Mouse (Mus musculus): ENCODE results near the gene Cacna1a. TPM values are rescaled to one million over a fixed set of nuclear protein-coding genes. Genes with fewer than 3 reads are reported as not detected.
A peak's percentile ranks its signal among the peaks of the same experiment; 100 is the strongest.
"Not testable (repeated sequence)": the region's sequence is repeated elsewhere in the genome, so short reads cannot be mapped to it uniquely, and the experiment has no call there.

Cacna1a gene
- total RNA-seq, 1 experiment from 2014 or later, result 13.2 TPM

GRCm38 (mm10) chr8:84593143-84593542 lies 204.9 kb downstream of the Cacna1a start:
- ATAC-seq (replicated peaks in 1 of 2; ENCODE audit: insufficient read depth in 1 of 2, low FRiP score in 2 of 2, low TSS enrichment in 1 of 2, low read depth in 1 of 2, poor library complexity in 2 of 2, severe bottlenecking in 2 of 2), result no peak

GRCm38 (mm10) chr8:84594099-84594780 lies 206.0 kb downstream of the Cacna1a start:
- peak in 1 of 2 experiments; percentile 41; a peak in 1 of 4 replicates for ATAC-seq (replicated peaks in 1 of 2; ENCODE audit: insufficient read depth in 1 of 2, low FRiP score in 2 of 2, low TSS enrichment in 1 of 2, low read depth in 1 of 2, poor library complexity in 2 of 2, severe bottlenecking in 2 of 2)

GRCm38 (mm10) chr8:84595648-84596047 lies 207.4 kb downstream of the Cacna1a start:
- peak; percentile 75 to 84 for ATAC-seq (replicated peaks in 1 of 2; ENCODE audit: insufficient read depth in 1 of 2, low FRiP score in 2 of 2, low TSS enrichment in 1 of 2, low read depth in 1 of 2, poor library complexity in 2 of 2, severe bottlenecking in 2 of 2)

- no peak for ATAC-seq (replicated peaks in 1 of 2; ENCODE audit: insufficient read depth in 1 of 2, low FRiP score in 2 of 2, low TSS enrichment in 1 of 2, low read depth in 1 of 2, poor library complexity in 2 of 2, severe bottlenecking in 2 of 2)
Measured at GRCm38 (mm10) chr8:84599401-84599800, 211.2 kb downstream of the Cacna1a start.

- no peak for ATAC-seq (replicated peaks in 1 of 2; ENCODE audit: insufficient read depth in 1 of 2, low FRiP score in 2 of 2, low TSS enrichment in 1 of 2, low read depth in 1 of 2, poor library complexity in 2 of 2, severe bottlenecking in 2 of 2)
Measured at GRCm38 (mm10) chr8:84600311-84600907, 212.2 kb downstream of the Cacna1a start.

- ATAC-seq (replicated peaks in 1 of 2; ENCODE audit: insufficient read depth in 1 of 2, low FRiP score in 2 of 2, low TSS enrichment in 1 of 2, low read depth in 1 of 2, poor library complexity in 2 of 2, severe bottlenecking in 2 of 2), result peak; percentile 67 to 80
Measured at GRCm38 (mm10) chr8:84601221-84601751, 213.0 kb downstream of the Cacna1a start.

- ATAC-seq (replicated peaks in 1 of 2; ENCODE audit: insufficient read depth in 1 of 2, low FRiP score in 2 of 2, low TSS enrichment in 1 of 2, low read depth in 1 of 2, poor library complexity in 2 of 2, severe bottlenecking in 2 of 2), result peak; percentile 45 to 59; a peak in 2 of 4 replicates
Measured at GRCm38 (mm10) chr8:84614512-84615223, 226.4 kb downstream of the Cacna1a start.

GRCm38 (mm10) chr8:84615666-84616485 lies 227.6 kb downstream of the Cacna1a start:
- no peak for ATAC-seq (replicated peaks in 1 of 2; ENCODE audit: insufficient read depth in 1 of 2, low FRiP score in 2 of 2, low TSS enrichment in 1 of 2, low read depth in 1 of 2, poor library complexity in 2 of 2, severe bottlenecking in 2 of 2)

- ATAC-seq (replicated peaks in 1 of 2; ENCODE audit: insufficient read depth in 1 of 2, low FRiP score in 2 of 2, low TSS enrichment in 1 of 2, low read depth in 1 of 2, poor library complexity in 2 of 2, severe bottlenecking in 2 of 2), result no peak
Measured at GRCm38 (mm10) chr8:84617005-84617404, 228.8 kb downstream of the Cacna1a start.

- ATAC-seq (replicated peaks in 1 of 2; ENCODE audit: insufficient read depth in 1 of 2, low FRiP score in 2 of 2, low TSS enrichment in 1 of 2, low read depth in 1 of 2, poor library complexity in 2 of 2, severe bottlenecking in 2 of 2), result no peak
Measured at GRCm38 (mm10) chr8:84621102-84621625, 232.9 kb downstream of the Cacna1a start.

- ATAC-seq (replicated peaks in 1 of 2; ENCODE audit: insufficient read depth in 1 of 2, low FRiP score in 2 of 2, low TSS enrichment in 1 of 2, low read depth in 1 of 2, poor library complexity in 2 of 2, severe bottlenecking in 2 of 2), result not testable (repeated sequence)
Measured at GRCm38 (mm10) chr8:84623425-84623824, 235.2 kb downstream of the Cacna1a start.

GRCm38 (mm10) chr8:84629586-84629985 lies 241.3 kb downstream of the Cacna1a start:
- no peak for ATAC-seq (replicated peaks in 1 of 2; ENCODE audit: insufficient read depth in 1 of 2, low FRiP score in 2 of 2, low TSS enrichment in 1 of 2, low read depth in 1 of 2, poor library complexity in 2 of 2, severe bottlenecking in 2 of 2)

- ATAC-seq (replicated peaks in 1 of 2; ENCODE audit: insufficient read depth in 1 of 2, low FRiP score in 2 of 2, low TSS enrichment in 1 of 2, low read depth in 1 of 2, poor library complexity in 2 of 2, severe bottlenecking in 2 of 2), result no peak
Measured at GRCm38 (mm10) chr8:84630145-84630544, 241.9 kb downstream of the Cacna1a start.

GRCm38 (mm10) chr8:84631813-84632212 lies 243.6 kb downstream of the Cacna1a start:
- ATAC-seq (replicated peaks in 1 of 2; ENCODE audit: insufficient read depth in 1 of 2, low FRiP score in 2 of 2, low TSS enrichment in 1 of 2, low read depth in 1 of 2, poor library complexity in 2 of 2, severe bottlenecking in 2 of 2), result no peak

GRCm38 (mm10) chr8:84633841-84634584 lies 245.8 kb downstream of the Cacna1a start:
- ATAC-seq (replicated peaks in 1 of 2; ENCODE audit: insufficient read depth in 1 of 2, low FRiP score in 2 of 2, low TSS enrichment in 1 of 2, low read depth in 1 of 2, poor library complexity in 2 of 2, severe bottlenecking in 2 of 2), result no peak

- ATAC-seq (replicated peaks in 1 of 2; ENCODE audit: insufficient read depth in 1 of 2, low FRiP score in 2 of 2, low TSS enrichment in 1 of 2, low read depth in 1 of 2, poor library complexity in 2 of 2, severe bottlenecking in 2 of 2), result no peak
Measured at GRCm38 (mm10) chr8:84634849-84635304, 246.6 kb downstream of the Cacna1a start.
